Mouse (Mus musculus) bone marrow, adult 2 months (tissue): Measurements from ENCODE around the gene Tnfaip2.

ENCODE experiments used
- CTCF ChIP-seq: fragments of 200-500 bp; IDR thresholded peaks from 2 replicates; pipeline ENCODE4 v1.5.1; 2011; ENCODE audit warnings: low read length, control low read depth; ENCODE audit not compliant: control insufficient read depth, insufficient read depth
- POLR2A ChIP-seq: fragments of 200-500 bp; IDR thresholded peaks from 2 replicates; pipeline ENCODE4 v1.6.1; 2011; ENCODE audit warnings: low read depth, mild to moderate bottlenecking, control low read depth, low read length, borderline replicate concordance; ENCODE audit not compliant: control insufficient read depth

GRCm38 (mm10) chr12:111396997-111397396 is 45.3 kb upstream of the Tnfaip2 start:
- no peak for TF ChIP-seq POLR2A
- TF ChIP-seq CTCF, result no peak
